Mouse (Mus musculus) forebrain, embryonic 11.5 days (tissue): Measurements from ENCODE around the gene Gas6. TPM values are rescaled to one million over a fixed set of nuclear protein-coding genes. Genes with fewer than 3 reads are reported as not detected.

Experiments used
- ATAC-seq: fragments of 200-750 bp; cut with Nextera tagmentation; replicated peaks from 2 replicates; pipeline ENCODE4 v1.8.0; 2017; ENCODE audit warnings: moderate TSS enrichment; ENCODE audit not compliant: low FRiP score
- DNase-seq: peaks from one replicate; pipeline ENCODE4 v3.0.0-alpha.2; 2017; ENCODE audit warnings: low spot score
- H3K27ac ChIP-seq: fragments of 300-500 bp; sonication (generic); 2 replicates; pipeline ENCODE4 v1.5.1; 2014; ENCODE audit warnings: low read depth, low read length
- H3K27me3 ChIP-seq: fragments of 300-500 bp; sonication (generic); 2 replicates; pipeline ENCODE4 v1.6.1; 2014; ENCODE audit warnings: mild to moderate bottlenecking, low read length, mixed read lengths; ENCODE audit not compliant: control insufficient read depth, insufficient read depth
- H3K36me3 ChIP-seq: fragments of 300-500 bp; sonication (generic); 2 replicates; pipeline ENCODE4 v1.6.1; 2014; ENCODE audit warnings: mild to moderate bottlenecking, low read length, moderate library complexity, mixed read lengths; ENCODE audit not compliant: control insufficient read depth, insufficient read depth
- H3K4me1 ChIP-seq: fragments of 300-500 bp; sonication (generic); replicated peaks from 2 replicates; pipeline ENCODE4 v1.6.1; 2014; ENCODE audit warnings: low read length, mixed read lengths; ENCODE audit not compliant: control insufficient read depth, insufficient read depth
- H3K4me2 ChIP-seq: fragments of 300-500 bp; sonication (generic); 2 replicates; pipeline ENCODE4 v1.6.1; 2014; ENCODE audit warnings: low read depth, mild to moderate bottlenecking, low read length, moderate library complexity, mixed read lengths; ENCODE audit not compliant: severe bottlenecking
- H3K4me3 ChIP-seq: fragments of 300-500 bp; sonication (generic); 2 replicates; pipeline ENCODE4 v1.5.1; 2014; ENCODE audit warnings: low read depth, low read length
- H3K9ac ChIP-seq: fragments of 300-500 bp; sonication (generic); 2 replicates; pipeline ENCODE4 v1.6.1; 2014; ENCODE audit warnings: low read length
- H3K9me3 ChIP-seq: fragments of 300-500 bp; sonication (generic); 2 replicates; pipeline ENCODE4 v1.6.1; 2016; ENCODE audit warnings: low read length, mixed read lengths; ENCODE audit not compliant: control insufficient read depth
- WGBS: fragments of 180-500 bp; shearing (Covaris S2); extraction: QIAGEN DNeasy Blood & Tissue Kit; methylation state at CpG from one replicate; pipeline ENCODE4 v1.1.7; 2014; 5-methylcytosine and 5-hydroxymethylcytosine counted together
- polyA plus RNA-seq: library from polyadenylated mRNA; unstranded; fragments of >200 nt; fragmentation: Nextera tagmentation; extraction: Ambion mirVana; gene quantifications from 2 replicates; pipeline ENCODE4 v1.2.1, GENCODE M21; 2014

The Gas6 gene
- polyA plus RNA-seq, 1 experiment from 2014 or later: 9.8 TPM

DNA sequence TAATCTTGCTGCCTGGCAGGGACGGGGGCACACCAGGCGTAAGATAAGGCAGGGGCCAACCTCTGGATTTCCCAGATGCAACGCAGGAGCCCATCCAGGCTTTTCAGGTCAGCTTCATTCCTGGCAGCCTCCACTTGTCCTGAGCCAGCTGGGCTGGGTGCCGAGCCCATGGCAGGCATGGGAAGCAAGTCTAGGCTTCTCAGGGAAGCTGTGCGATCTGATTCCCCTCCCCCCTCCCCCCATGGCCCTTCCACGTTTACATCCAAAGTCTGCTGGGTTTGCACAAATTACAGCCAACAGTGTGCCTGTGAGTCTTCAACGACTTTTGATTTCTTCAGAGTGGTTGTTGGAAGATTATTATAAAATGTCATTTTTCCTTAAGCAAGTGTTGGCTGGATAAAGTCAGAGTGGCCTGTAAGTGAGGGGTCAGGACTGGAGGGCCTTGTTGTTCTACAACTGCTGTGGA, 13.2 kb downstream of the Gas6 start:
- ATAC-seq: no peak
- H3K27ac ChIP-seq: no peak overlapping the region
- 89% methylated on average over 7 of the region's 7 CpGs for whole genome bisulfite sequencing
- H3K27me3 ChIP-seq: no peaks in the 10 kb centered on the region
- H3K36me3 ChIP-seq: no peaks in the 10 kb centered on the region
- no peaks in the 10 kb centered on the region for H3K4me1 ChIP-seq
- H3K4me3 ChIP-seq: no peak overlapping the region
- no peak for DNase-seq
- no peak overlapping the region for H3K9ac ChIP-seq
- no peaks in the 10 kb centered on the region for H3K9me3 ChIP-seq
- no peak overlapping the region for H3K4me2 ChIP-seq

DNA sequence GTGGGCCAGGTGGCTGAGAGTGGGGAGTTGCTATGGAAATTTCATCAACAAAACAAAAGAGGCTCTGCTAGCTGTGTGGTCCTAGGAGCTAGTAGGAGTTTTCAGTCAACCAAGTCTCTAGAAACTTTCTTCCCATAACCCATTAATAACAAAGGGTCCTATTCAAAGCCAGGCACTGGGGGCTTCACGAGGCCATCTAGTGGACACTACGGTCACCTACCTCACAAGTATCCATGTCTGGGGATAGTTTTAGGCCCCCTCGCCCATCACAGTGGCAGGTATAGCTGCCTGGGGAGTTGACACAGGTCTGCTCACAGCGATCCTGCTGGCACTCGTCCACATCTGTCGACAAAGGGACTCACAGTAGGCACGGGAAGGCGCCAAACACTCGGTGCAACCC, 18.4 kb downstream of the Gas6 start:
- H3K9me3 ChIP-seq: no peaks in the 10 kb centered on the region
- no peak overlapping the region for H3K4me2 ChIP-seq
- H3K4me1 ChIP-seq: no peaks in the 10 kb centered on the region
- no peak for DNase-seq
- H3K27me3 ChIP-seq: no peaks in the 10 kb centered on the region
- WGBS: 56% methylated on average over 9 of the region's 9 CpGs
- H3K36me3 ChIP-seq: no peaks in the 10 kb centered on the region
- no peak for ATAC-seq
- no peak overlapping the region for H3K27ac ChIP-seq
- no peak overlapping the region for H3K4me3 ChIP-seq
- H3K9ac ChIP-seq: no peak overlapping the region

DNA sequence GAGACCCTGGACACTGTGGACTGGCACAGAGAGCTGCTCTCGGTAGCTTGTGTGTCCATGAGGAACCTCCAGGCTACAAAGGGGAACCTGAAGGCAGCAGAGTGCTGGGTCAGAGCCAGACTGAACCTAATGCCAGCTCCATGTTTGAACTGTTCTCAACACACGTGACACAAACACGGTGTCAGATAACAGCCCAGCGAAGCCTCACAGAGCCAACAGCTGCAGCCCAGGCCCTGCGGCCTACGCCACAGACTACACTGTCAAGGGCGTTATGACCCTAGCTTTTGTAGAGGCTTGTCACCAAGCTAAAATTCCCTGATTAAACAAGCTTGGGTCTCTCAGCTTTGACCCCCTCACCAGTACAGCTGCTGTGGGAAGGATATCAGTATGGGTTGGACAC, 22.0 kb downstream of the Gas6 start:
- H3K36me3 ChIP-seq: no peaks in the 10 kb centered on the region
- no peak for DNase-seq
- ATAC-seq: no peak
- H3K9ac ChIP-seq: no peak overlapping the region
- H3K4me2 ChIP-seq: no peak overlapping the region
- H3K9me3 ChIP-seq: no peaks in the 10 kb centered on the region
- H3K27ac ChIP-seq: no peak overlapping the region
- 85% methylated on average over 7 of the region's 7 CpGs for WGBS
- no peaks in the 10 kb centered on the region for H3K4me1 ChIP-seq
- no peaks in the 10 kb centered on the region for H3K27me3 ChIP-seq
- no peak overlapping the region for H3K4me3 ChIP-seq

DNA sequence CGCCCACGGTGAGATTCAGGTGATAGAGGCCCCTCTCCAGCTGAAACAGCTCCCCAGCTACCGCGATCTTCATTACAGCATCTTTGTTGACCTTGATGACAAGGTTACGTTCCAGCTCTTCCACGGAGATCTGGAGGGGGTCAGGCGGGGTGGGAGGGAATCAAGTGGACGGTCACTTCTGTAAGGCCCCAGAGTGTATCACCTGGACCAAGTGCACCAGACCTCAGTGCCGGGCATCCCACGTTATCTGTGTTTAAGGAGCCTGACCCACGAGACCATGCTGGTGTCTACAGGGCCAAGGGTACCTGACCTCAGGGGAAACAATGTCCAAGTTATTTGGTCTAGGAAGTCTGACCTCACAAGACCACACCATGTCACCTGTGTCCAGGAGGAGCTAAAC, 22.8 kb downstream of the Gas6 start:
- Histone ChIP-seq H3K27me3 (no peaks in the 10 kb centered on the region), H3K36me3 (no peaks in the 10 kb centered on the region), H3K9me3 (no peaks in the 10 kb centered on the region), H3K9ac (no peak overlapping the region), H3K27ac (no peak overlapping the region), H3K4me2 (no peak overlapping the region), H3K4me3 (no peak overlapping the region), H3K4me1 (no peaks in the 10 kb centered on the region)
- DNase-seq (no peak), ATAC-seq (no peak)
- 90% methylated on average over 11 of the region's 11 CpGs for WGBS

DNA sequence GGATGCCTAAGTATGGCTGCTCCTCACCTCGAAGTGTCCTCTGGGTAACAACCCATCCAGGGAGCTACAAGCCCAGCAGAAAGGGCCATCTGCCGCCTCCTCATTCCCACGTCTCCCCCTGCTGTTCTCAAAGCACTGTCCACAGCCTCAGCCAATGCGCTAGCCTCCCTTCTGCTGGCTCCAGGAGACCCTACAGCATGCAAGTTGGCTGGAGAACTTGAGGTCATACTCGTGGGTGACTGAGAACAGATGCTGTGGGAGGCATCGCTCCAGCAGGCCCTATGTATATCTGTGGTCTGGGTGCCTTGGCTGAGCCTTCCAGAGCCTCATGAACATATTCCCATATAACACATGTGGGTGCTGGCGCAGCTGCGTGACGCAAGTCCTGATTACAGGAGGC, 25.6 kb downstream of the Gas6 start:
- H3K36me3 ChIP-seq: no peaks in the 10 kb centered on the region
- no peak overlapping the region for H3K27ac ChIP-seq
- 82% methylated on average over 9 of the region's 9 CpGs for WGBS
- H3K4me2 ChIP-seq: no peak overlapping the region
- no peak for DNase-seq
- H3K9ac ChIP-seq: no peak overlapping the region
- H3K4me1 ChIP-seq: no peaks in the 10 kb centered on the region
- no peaks in the 10 kb centered on the region for H3K27me3 ChIP-seq
- H3K4me3 ChIP-seq: no peak overlapping the region
- H3K9me3 ChIP-seq: no peaks in the 10 kb centered on the region
- ATAC-seq: no peak

DNA sequence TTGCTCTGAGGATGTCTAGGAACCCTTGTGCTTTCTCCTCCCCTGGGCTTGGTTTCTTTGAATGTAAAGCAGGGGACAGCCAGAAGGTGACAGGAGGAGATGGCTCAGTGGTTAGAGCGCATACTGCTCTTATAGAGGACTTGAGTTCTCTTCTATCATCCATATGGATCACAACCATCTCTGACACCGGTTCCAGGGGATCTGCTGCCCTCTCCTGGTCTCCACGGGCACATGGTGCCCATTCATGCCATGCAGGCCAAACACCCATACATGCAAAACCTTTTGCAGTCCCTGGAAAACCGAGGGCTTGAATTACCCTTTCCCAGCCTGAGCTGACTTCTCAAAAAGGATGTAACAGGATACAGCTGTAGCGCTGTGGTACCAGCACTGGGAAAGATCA, 27.3 kb downstream of the Gas6 start:
- H3K36me3 ChIP-seq: no peaks in the 10 kb centered on the region
- H3K4me3 ChIP-seq: no peak overlapping the region
- 70% methylated on average over 5 of the region's 5 CpGs for WGBS
- H3K27ac ChIP-seq: no peak overlapping the region
- no peak for DNase-seq
- H3K4me1 ChIP-seq: no peaks in the 10 kb centered on the region
- H3K27me3 ChIP-seq: no peaks in the 10 kb centered on the region
- no peak overlapping the region for H3K9ac ChIP-seq
- ATAC-seq: no peak
- H3K9me3 ChIP-seq: no peaks in the 10 kb centered on the region
- H3K4me2 ChIP-seq: no peak overlapping the region

DNA sequence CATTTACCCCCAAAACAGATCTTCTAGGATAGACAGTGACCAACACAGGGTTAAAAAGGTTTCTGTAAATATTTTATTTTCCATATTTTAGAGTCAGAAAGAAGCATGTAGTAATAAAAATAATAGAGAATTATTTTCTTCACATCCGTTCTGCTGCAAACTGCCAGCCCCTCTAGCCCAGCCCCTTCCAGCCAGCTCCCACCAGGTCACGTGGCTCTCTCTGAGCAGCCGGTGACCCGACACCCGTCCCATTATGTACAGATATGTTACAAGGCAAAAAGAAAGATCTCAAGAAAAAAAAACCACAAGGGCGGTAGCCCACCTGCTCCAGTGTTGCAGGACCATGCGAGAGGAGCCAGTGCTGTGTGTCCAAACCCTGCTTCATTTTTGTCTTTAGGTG, 29.0 kb downstream of the Gas6 start:
- no peak overlapping the region for H3K4me2 ChIP-seq
- H3K9ac ChIP-seq: no peak overlapping the region
- DNase-seq: no peak
- no peaks in the 10 kb centered on the region for H3K27me3 ChIP-seq
- H3K4me3 ChIP-seq: no peak overlapping the region
- 62% methylated on average over 7 of the region's 7 CpGs for WGBS
- no peaks in the 10 kb centered on the region for H3K9me3 ChIP-seq
- no peak for ATAC-seq
- H3K27ac ChIP-seq: no peak overlapping the region
- no peaks in the 10 kb centered on the region for H3K4me1 ChIP-seq
- H3K36me3 ChIP-seq: no peaks in the 10 kb centered on the region

DNA sequence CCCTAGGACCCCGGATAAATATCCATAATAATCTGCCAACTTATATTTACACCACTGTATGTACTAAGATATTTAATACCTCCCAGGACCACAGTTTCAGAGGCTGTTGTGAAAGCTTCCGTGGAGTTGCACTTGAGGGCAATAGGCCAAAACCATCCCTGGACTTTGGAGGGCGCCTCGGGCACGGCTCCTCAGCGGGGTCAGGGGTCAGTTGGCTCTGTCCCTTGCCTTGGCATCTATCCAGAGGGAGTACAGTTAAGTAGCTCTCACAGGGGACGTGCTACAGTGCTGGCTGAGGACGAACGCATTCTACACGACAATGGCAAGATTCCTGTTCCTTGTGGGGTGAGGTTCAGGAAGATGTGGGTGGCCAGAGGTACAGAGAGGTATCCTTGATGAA, 31.9 kb downstream of the Gas6 start:
- Histone ChIP-seq H3K27me3 (no peaks in the 10 kb centered on the region), H3K4me2 (no peak overlapping the region), H3K36me3 (no peaks in the 10 kb centered on the region), H3K4me1 (no peaks in the 10 kb centered on the region), H3K9me3 (no peaks in the 10 kb centered on the region), H3K4me3 (no peak overlapping the region), H3K9ac (no peak overlapping the region), H3K27ac (no peak overlapping the region)
- no peak for DNase-seq
- 84% methylated on average over 10 of the region's 10 CpGs for WGBS
- no peak for ATAC-seq

DNA sequence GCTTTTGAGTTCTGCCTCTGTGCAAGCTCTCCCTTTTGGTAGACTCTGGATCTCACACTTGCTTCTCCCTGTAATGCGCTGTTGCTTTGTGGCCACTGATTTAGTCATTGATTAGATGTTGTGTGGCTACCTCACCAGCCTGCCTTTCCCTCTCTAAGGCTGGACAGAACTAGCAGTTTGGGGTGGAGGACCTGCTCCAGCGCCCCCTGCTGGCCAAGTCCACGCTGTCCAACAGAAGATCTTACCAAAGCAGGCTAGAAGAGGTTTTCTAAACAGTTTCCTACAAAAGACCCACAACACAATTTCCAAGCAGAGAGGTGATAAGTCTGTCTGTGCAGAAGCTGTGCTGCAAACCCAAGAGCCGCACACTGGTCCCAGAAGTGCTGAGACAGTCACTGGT, 32.4 kb downstream of the Gas6 start:
- Histone ChIP-seq H3K9ac (no peak overlapping the region), H3K9me3 (no peaks in the 10 kb centered on the region), H3K27me3 (no peaks in the 10 kb centered on the region), H3K4me2 (no peak overlapping the region), H3K4me3 (no peak overlapping the region), H3K36me3 (no peaks in the 10 kb centered on the region), H3K27ac (no peak overlapping the region), H3K4me1 (no peaks in the 10 kb centered on the region)
- DNase-seq (peak; percentile 82), ATAC-seq (no peak)
- WGBS: 41% methylated on average over 4 of the region's 4 CpGs
